Mouse (Mus musculus) liver, embryonic 12.5 days (tissue): ENCODE measurements around the gene Pcdh9. TPM values are rescaled to one million over a fixed set of nuclear protein-coding genes. Genes with fewer than 3 reads are reported as not detected.

ENCODE experiments used
- ATAC-seq: fragments of 200-750 bp; cut with Nextera tagmentation; 2 replicates; pipeline ENCODE4 v1.8.0; 2017; ENCODE audit warnings: moderate number of reproducible peaks, mild to moderate bottlenecking, moderate library complexity
- H3K27ac ChIP-seq: fragments of 300-500 bp; sonication (generic); 2 replicates; pipeline ENCODE4 v1.5.1; 2016; ENCODE audit warnings: mild to moderate bottlenecking
- H3K27me3 ChIP-seq: fragments of 300-500 bp; sonication (generic); replicated peaks from 2 replicates; pipeline ENCODE4 v1.6.1; 2016; ENCODE audit warnings: mild to moderate bottlenecking, moderate library complexity
- H3K36me3 ChIP-seq: fragments of 300-500 bp; sonication (generic); 2 replicates; pipeline ENCODE4 v1.6.1; 2016; ENCODE audit warnings: mild to moderate bottlenecking, moderate library complexity
- H3K4me1 ChIP-seq: fragments of 300-500 bp; sonication (generic); 2 replicates; pipeline ENCODE4 v1.6.1; 2016
- H3K4me2 ChIP-seq: fragments of 300-500 bp; sonication (generic); 2 replicates; pipeline ENCODE4 v1.6.1; 2016; ENCODE audit warnings: mild to moderate bottlenecking, moderate library complexity
- H3K4me3 ChIP-seq: fragments of 300-500 bp; sonication (generic); 2 replicates; pipeline ENCODE4 v1.5.1; 2016; ENCODE audit warnings: mild to moderate bottlenecking, moderate library complexity
- H3K9ac ChIP-seq: fragments of 300-500 bp; sonication (generic); 2 replicates; pipeline ENCODE4 v1.6.1; 2016; ENCODE audit warnings: mild to moderate bottlenecking, moderate library complexity
- H3K9me3 ChIP-seq: fragments of 300-500 bp; sonication (generic); replicated peaks from 2 replicates; pipeline ENCODE4 v1.6.1; 2016; ENCODE audit warnings: mild to moderate bottlenecking, moderate library complexity
- WGBS: fragments of 180-500 bp; shearing (Covaris S2); methylation state at CpG from one replicate; pipeline ENCODE4 v1.1.7; 2016; ENCODE audit not compliant: insufficient replicate concordance; 5-methylcytosine and 5-hydroxymethylcytosine counted together
- polyA plus RNA-seq: library from polyadenylated mRNA; unstranded; fragments of >200 nt; fragmentation: Nextera tagmentation; extraction: Ambion mirVana; gene quantifications from 2 replicates; pipeline ENCODE4 v1.2.1, GENCODE M21; 2016

The Pcdh9 gene
- polyA plus RNA-seq, 1 experiment from 2014 or later, result 1.0 TPM

DNA sequence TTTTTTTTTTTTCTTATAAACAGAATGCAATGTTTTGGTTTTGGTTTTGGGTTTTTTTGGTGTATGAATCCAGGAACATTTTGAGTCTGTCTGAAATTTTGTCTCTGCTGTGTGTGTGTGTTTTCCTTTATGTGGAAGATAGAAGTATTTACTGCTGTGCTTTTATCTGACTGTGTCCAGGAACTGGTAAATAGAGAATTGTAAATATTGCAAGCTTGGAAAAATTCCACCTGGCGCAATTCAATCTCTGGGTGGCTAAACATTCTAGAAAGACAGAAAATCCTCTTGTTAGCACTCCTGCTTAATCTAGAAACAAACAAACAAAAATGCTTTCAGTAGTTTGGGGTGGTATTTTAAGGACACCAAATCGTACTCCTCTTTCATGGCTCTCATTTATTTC is 814.7 kb downstream of the Pcdh9 start:
- Histone ChIP-seq H3K9me3 (no peaks in the 10 kb centered on the region), H3K4me1 (no peaks in the 10 kb centered on the region), H3K27me3 (no peaks in the 10 kb centered on the region), H3K4me2 (no peak overlapping the region), H3K9ac (no peak overlapping the region), H3K4me3 (no peak overlapping the region), H3K27ac (no peak overlapping the region), H3K36me3 (no peaks in the 10 kb centered on the region)
- 62% methylated on average over 2 of the region's 2 CpGs for WGBS
- ATAC-seq, result no peak

DNA sequence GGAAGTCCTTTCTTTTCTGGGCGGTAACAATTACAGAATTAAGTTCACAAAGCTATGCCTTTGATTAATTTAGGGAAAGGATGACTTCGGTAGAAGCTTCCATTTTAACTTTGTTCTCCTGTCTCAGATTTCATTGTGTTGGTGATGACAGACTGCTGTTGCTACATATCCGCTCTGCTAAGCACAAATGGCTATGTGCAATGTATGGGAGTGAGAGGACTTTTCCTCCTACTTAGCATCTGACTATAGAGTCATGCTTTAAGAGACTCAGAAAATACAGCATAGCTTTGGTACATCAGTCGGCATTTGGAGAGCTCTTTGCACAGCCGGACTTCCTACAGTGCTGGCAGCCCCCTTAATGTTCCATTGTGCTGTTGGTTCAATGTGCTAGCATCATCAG is 818.1 kb downstream of the Pcdh9 start:
- Histone ChIP-seq H3K4me3 (no peak overlapping the region), H3K27me3 (no peaks in the 10 kb centered on the region), H3K4me2 (no peak overlapping the region), H3K27ac (no peak overlapping the region), H3K36me3 (no peaks in the 10 kb centered on the region), H3K9me3 (no peaks in the 10 kb centered on the region), H3K9ac (no peak overlapping the region), H3K4me1 (no peaks in the 10 kb centered on the region)
- no peak for ATAC-seq
- 70% methylated on average over 5 of the region's 5 CpGs for WGBS

DNA sequence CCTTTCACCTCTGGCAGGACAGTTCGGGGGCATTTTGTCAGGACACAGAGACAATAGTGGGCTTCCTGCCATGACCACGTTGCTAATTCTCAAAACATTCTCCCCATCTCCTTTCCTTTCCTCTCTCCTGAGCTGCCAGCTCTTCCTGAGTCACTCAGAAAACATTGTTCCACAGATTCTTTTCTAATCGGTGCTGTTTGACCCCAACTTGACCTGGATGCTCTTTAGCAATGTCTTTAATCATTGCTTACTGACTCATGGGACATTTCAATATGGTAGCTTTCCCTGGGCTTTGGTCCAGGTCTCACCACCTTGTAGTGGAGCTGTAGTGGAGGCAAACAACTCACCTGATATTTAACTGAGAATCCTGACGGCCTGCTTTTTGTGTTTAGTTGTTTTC is 820.3 kb downstream of the Pcdh9 start:
- Histone ChIP-seq H3K27ac (no peak overlapping the region), H3K4me1 (no peaks in the 10 kb centered on the region), H3K36me3 (no peaks in the 10 kb centered on the region), H3K27me3 (no peaks in the 10 kb centered on the region), H3K9me3 (no peaks in the 10 kb centered on the region), H3K9ac (no peak overlapping the region), H3K4me3 (no peak overlapping the region), H3K4me2 (no peak overlapping the region)
- no peak for ATAC-seq
- WGBS, result 33% methylated on average over 4 of the region's 4 CpGs

DNA sequence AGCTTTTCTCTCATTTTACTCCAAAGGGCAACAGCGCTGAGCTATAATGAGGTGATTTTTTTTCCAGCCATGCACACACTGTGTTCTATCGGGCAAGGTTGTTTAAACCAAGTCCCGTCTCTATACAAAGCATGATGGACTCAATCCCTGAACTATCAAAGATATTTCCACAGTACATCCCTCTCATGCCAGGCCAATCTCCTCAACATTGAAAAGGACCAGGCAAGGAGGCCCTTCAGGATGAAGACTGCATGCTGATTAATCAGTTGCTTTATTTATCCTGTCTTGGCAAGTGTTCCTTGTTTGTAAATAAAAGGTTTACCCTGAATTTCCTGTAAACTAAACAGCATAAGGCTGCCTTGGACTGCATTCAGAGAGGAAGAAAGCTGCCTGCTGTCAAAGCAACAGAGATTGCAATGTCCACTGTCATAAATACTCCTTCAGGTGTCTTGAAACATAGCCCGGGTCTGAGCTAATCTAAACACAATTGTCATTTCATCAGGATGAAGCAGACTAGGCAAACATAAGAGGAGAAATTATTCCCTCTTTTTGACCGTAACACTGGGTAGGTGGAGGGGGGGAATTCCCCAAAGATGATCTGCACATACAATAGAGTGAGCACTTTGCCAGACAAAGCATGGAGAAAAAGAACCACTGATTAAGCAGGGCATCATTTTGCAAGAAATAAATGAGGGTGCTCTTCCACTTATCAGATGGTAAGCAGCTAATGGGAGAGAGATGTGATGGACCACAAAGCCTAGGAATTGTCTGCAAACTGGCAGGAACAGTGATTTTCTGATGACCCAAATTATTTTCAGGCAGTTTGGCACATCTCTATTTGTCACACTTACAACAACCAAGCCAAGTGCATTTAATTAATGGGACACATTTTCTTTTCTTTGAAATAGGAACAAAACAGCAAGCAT is 822.8 kb downstream of the Pcdh9 start:
- Histone ChIP-seq H3K9ac (no peak overlapping the region), H3K27me3 (no peaks in the 10 kb centered on the region), H3K4me3 (no peak overlapping the region), H3K9me3 (no peaks in the 10 kb centered on the region), H3K27ac (no peak overlapping the region), H3K4me1 (no peaks in the 10 kb centered on the region), H3K4me2 (no peak overlapping the region), H3K36me3 (no peaks in the 10 kb centered on the region)
- 70% methylated on average over 5 of the region's 5 CpGs for WGBS
- ATAC-seq, result no peak

DNA sequence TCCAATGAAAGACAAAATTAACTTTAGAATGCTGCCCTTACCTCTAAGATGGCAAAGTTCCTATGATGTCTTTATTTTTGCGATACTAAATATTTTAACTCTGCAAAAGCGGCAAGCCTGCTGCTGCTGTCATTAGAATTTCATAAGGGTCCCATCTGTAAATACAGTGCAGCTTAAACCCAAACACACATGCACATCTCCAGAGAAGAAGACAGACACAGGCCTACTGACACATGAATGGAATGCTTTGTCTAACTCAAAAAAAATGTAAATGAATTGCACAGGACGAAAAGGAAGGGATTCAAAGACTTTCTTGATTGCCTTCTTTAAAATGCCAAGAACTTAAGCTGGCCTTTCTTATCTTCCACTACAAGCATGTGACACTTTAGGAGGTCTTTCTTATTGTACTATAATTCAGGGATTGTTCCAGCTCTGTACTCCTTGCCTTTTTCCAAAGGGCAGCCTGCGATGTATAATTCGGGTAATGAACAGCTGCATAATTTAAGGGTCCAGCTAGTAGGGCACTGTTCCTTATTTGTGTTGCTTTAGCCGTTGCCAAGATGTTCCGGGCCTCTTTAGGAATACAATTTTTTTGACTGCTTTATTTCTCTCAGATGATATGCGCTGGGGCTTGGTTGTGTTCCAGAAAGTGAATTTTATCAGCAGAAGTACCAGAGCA is 823.6 kb downstream of the Pcdh9 start:
- Histone ChIP-seq H3K4me2 (no peak overlapping the region), H3K4me3 (no peak overlapping the region), H3K9me3 (no peaks in the 10 kb centered on the region), H3K9ac (no peak overlapping the region), H3K27ac (no peak overlapping the region), H3K4me1 (no peaks in the 10 kb centered on the region), H3K36me3 (no peaks in the 10 kb centered on the region), H3K27me3 (no peaks in the 10 kb centered on the region)
- ATAC-seq, result no peak
- 70% methylated on average over 8 of the region's 8 CpGs for WGBS

DNA sequence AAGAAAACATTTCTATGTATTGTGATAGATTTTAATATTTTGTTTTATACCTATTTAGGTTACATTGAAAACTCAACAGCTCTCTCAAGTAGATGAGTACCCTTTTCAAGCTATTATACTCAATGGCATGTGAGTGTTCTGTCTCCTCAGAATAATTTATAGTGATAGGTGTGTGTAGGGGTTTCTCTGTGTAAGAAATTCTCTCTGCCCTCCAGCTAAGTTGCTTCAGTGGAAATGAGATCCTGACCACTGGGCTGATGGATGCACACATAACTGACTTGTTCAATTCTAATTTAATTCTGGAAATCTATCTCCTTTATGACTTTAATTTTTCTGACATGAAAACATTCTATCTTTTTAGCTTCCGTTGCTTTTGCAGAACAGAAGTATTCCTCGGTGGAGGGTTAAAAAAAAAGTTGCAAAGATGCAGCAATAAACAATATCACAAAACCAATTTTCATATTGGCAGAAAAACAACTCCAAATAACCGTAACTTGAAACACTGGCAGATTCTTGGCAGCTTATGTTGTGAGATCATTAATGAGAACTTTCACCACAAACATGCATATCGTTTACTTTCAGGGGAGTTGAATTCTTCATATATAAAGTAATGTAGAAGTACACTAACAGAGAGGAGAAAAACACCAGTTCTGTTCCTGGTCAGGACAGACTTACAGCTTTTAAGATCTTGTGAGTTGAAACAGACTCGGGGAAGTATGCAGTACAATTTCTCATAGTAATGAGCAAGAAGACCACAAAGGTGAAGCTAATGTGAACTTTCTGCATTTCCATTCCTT is 828.5 kb downstream of the Pcdh9 start:
- Histone ChIP-seq H3K4me2 (no peak overlapping the region), H3K4me1 (no peaks in the 10 kb centered on the region), H3K4me3 (no peak overlapping the region), H3K27ac (no peak overlapping the region), H3K9me3 (no peaks in the 10 kb centered on the region), H3K27me3 (no peaks in the 10 kb centered on the region), H3K36me3 (no peaks in the 10 kb centered on the region), H3K9ac (no peak overlapping the region)
- ATAC-seq, result no peak
- WGBS, result 63% methylated on average over 5 of the region's 5 CpGs

DNA sequence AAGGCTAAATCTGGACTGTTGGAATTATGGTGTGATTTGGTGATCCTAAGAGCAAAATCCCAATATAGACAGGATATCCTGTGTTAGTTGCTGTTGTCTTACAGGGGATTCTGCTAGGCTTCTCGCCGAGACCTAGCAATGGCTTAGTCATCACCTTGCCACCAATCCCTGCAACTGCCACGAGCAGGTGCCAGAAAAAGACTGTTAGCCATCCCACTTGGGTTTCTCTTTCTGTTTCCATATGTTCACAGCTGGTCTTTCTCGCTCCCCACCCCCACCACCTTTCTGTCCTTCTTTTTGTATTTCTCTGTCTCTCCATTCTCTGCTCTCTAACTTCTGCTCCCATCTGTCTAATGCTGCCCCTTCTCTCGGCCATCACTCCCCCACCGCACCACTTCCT is 831.7 kb downstream of the Pcdh9 start:
- 69% methylated on average over 6 of the region's 6 CpGs for WGBS
- no peak overlapping the region for H3K27ac ChIP-seq
- no peaks in the 10 kb centered on the region for H3K4me1 ChIP-seq
- no peaks in the 10 kb centered on the region for H3K36me3 ChIP-seq
- H3K27me3 ChIP-seq, result no peaks in the 10 kb centered on the region
- no peak for ATAC-seq
- no peak overlapping the region for H3K4me2 ChIP-seq
- H3K9me3 ChIP-seq, result no peaks in the 10 kb centered on the region
- no peak overlapping the region for H3K9ac ChIP-seq
- no peak overlapping the region for H3K4me3 ChIP-seq

DNA sequence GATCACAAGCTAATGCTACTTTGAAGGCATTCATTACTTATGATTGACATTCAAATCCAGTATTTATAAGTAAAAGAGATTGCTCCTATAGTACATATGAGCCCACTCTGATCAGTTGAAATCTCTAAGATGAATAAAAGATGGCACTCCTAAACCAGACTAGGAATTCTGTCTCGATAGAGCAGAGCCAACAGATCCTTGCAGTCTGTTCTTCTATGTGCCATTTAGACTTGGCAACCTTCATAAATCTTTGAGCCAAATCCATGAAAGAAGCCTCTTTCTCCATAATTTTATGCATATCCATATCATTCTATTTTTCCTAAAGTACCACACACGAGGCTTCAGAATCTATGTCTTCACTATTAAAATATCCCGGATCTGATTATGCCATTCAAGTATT is 834.5 kb downstream of the Pcdh9 start:
- H3K27ac ChIP-seq, result no peak overlapping the region
- WGBS, result 57% methylated on average over 3 of the region's 3 CpGs
- no peaks in the 10 kb centered on the region for H3K9me3 ChIP-seq
- H3K4me3 ChIP-seq, result no peak overlapping the region
- no peaks in the 10 kb centered on the region for H3K27me3 ChIP-seq
- no peak overlapping the region for H3K4me2 ChIP-seq
- no peak for ATAC-seq
- H3K36me3 ChIP-seq, result no peaks in the 10 kb centered on the region
- no peaks in the 10 kb centered on the region for H3K4me1 ChIP-seq
- H3K9ac ChIP-seq, result no peak overlapping the region

DNA sequence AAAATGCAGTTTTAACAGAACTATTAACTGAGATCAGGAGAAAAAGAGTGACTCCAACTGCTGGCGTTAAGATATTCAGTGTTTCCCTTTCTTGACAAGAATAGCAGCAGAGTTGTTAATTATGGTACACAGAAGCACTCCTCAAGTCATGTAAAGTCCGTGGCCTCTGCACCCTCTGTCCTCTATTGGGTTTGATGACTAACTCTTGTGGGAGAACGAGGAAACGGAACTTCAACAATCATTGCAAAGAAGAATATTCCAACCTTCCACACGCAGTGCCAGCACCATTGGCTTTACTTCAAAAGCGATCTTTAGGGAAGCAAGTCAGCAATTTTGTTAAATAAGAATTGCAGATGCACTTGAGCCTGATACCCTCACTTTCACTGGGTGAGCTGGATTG is 849.9 kb downstream of the Pcdh9 start:
- Histone ChIP-seq H3K4me3 (no peak overlapping the region), H3K27ac (no peak overlapping the region), H3K36me3 (no peaks in the 10 kb centered on the region), H3K9ac (no peak overlapping the region), H3K27me3 (no peaks in the 10 kb centered on the region), H3K4me1 (no peaks in the 10 kb centered on the region), H3K9me3 (no peaks in the 10 kb centered on the region), H3K4me2 (no peak overlapping the region)
- no peak for ATAC-seq
- WGBS, result 68% methylated on average over 6 of the region's 6 CpGs

DNA sequence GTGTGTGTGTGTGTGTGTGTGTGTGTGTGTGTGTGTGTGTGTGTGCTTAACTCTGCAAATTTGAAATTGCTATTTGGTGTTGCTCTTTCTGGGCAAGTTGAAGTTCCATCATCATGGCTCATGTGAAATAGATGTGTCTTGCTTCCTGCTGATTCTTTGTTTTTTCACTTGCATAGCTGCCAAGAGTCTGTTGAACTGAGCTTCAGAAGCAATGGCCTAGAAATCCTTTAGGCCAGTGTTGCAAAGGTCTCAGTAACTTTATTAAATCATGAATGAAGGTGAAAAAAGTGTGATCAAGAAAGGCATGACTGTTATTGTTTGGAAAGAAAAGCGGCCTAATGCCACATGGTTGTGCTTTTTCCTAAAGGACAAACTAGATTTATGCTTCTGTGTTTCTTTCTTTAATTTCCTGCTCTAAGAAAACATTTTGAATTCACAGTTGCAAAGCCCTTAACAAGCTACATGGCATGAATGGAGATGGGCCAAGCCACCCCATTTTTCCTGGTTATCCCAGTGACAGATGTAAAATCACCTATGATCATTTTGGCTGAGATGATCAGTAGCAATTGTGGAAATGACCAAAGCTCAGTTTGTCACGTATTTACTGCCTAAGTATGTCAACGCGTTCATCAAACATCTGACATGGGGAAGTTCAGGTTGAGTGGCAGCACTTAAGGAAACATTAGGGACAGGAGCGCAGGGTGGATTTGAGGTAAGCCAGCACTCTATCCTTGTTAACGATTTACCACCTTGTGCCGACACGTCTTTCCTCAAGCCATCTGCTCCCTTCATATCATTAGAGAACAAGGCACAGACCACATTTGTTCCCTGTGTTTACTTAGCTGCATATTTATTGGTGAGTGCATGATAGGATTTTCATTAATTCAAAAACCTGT is 850.9 kb downstream of the Pcdh9 start:
- Histone ChIP-seq H3K9ac (no peak overlapping the region), H3K36me3 (no peaks in the 10 kb centered on the region), H3K4me1 (no peaks in the 10 kb centered on the region), H3K27me3 (no peaks in the 10 kb centered on the region), H3K27ac (no peak overlapping the region), H3K9me3 (no peaks in the 10 kb centered on the region), H3K4me3 (no peak overlapping the region), H3K4me2 (no peak overlapping the region)
- WGBS, result 71% methylated on average over 8 of the region's 8 CpGs
- no peak for ATAC-seq
